In genomic region chr10:79851653-79852052, GRCm38 (mm10) we compare ENCODE assay signal across 10 mouse cellular contexts. TPM values are rescaled to one million over a fixed set of nuclear protein-coding genes. Genes with fewer than 3 reads are reported as not detected.
DNase-seq lines count a peak whose midpoint lies in the region; ATAC-seq and TF ChIP-seq lines count a peak whose summit lies in the region.
"Had no signal": no experiment of that assay in that cellular context is flagged by ENCODE, and none has a peak within 500 bp of the region (broad histone marks: within the 10 kb centered on the region; RNA-seq: fewer than 3 reads in every experiment).

No protein-coding gene starts in this region.

- H3K27me3 ChIP-seq in megakaryocyte, embryonic 14.5 days (replicated peaks): no peaks in the 10 kb centered on the region
- no peaks in the 10 kb centered on the region for H3K27me3 ChIP-seq in forebrain, embryonic 12.5 days
- H3K27me3 ChIP-seq in limb, embryonic 13.5 days: no peaks in the 10 kb centered on the region

- H3K4me3 ChIP-seq in megakaryocyte, embryonic 14.5 days (replicated peaks): peak overlapping the region; percentile 98
- H3K4me3 ChIP-seq in forebrain, embryonic 12.5 days (replicated peaks): no peak overlapping the region
- H3K4me3 ChIP-seq in limb, embryonic 13.5 days: peak overlapping the region; percentile 99; the same call in 1 of the 2 replicates
- no peak overlapping the region for H3K4me3 ChIP-seq in olfactory bulb, adult 2 months (ENCODE audit: insufficient read depth, low read depth, low read length)

- no peak for ATAC-seq in megakaryocyte, adult 5-6 weeks (ENCODE audit: poor library complexity, severe bottlenecking)
- no peak for ATAC-seq in forebrain, embryonic 12.5 days (ENCODE audit: low FRiP score)
- ATAC-seq in limb, embryonic 13.5 days (ENCODE audit: low FRiP score, low read depth): no peak

- peaks cover 10% of the 10 kb centered on the region for H3K36me3 ChIP-seq in megakaryocyte, embryonic 14.5 days (replicated peaks; ENCODE audit: low read length)
- H3K36me3 ChIP-seq in forebrain, embryonic 12.5 days (replicated peaks): peaks cover 5% of the 10 kb centered on the region
- H3K36me3 ChIP-seq in limb, embryonic 13.5 days: peaks cover 9% of the 10 kb centered on the region

- TF ChIP-seq CTCF in olfactory bulb, adult 2 months (IDR thresholded peaks at IDR 0.05; ENCODE audit: insufficient read depth, low read depth, low read length): no peak

- peak overlapping the region; percentile 100 for H3K27ac ChIP-seq in forebrain, embryonic 12.5 days
- H3K27ac ChIP-seq in limb, embryonic 13.5 days: peak overlapping the region; percentile 100
- peak overlapping the region; percentile 87 for H3K27ac ChIP-seq in olfactory bulb, adult 2 months (ENCODE audit: insufficient read depth, low read depth, low read length)

- no peak for TF ChIP-seq POLR2A in olfactory bulb, adult 2 months (IDR thresholded peaks at IDR 0.05; ENCODE audit: insufficient read depth, low read depth, low read length)

- H3K4me2 ChIP-seq in forebrain, embryonic 12.5 days: peak overlapping the region; percentile 91
- peak overlapping the region; percentile 79 for H3K4me2 ChIP-seq in limb, embryonic 13.5 days (replicated peaks)

- peaks cover 56% of the 10 kb centered on the region for H3K4me1 ChIP-seq in megakaryocyte, embryonic 14.5 days
- peaks cover 39% of the 10 kb centered on the region for H3K4me1 ChIP-seq in forebrain, embryonic 12.5 days
- H3K4me1 ChIP-seq in limb, embryonic 13.5 days: peaks cover 35% of the 10 kb centered on the region
- peaks cover 31% of the 10 kb centered on the region for H3K4me1 ChIP-seq in olfactory bulb, adult 2 months (ENCODE audit: control insufficient read depth, insufficient read depth, low read length)

- no peaks in the 10 kb centered on the region for H3K9me3 ChIP-seq in megakaryocyte, embryonic 14.5 days
- H3K9me3 ChIP-seq in forebrain, embryonic 12.5 days: no peaks in the 10 kb centered on the region
- H3K9me3 ChIP-seq in limb, embryonic 13.5 days: no peaks in the 10 kb centered on the region

- no peak for DNase-seq in thymus, postnatal 36 days
- DNase-seq in layer of hippocampus, postnatal 36 days: no peak
- DNase-seq in lung, postnatal 14 days: no peak

- 85% methylated on average over 3 of the region's 3 CpGs for WGBS in forebrain, embryonic 12.5 days
- WGBS in limb, embryonic 13.5 days: 64% methylated on average over 3 of the region's 3 CpGs
- 71% methylated on average over 3 of the region's 3 CpGs for WGBS in olfactory bulb, adult 2 months

- peak overlapping the region; percentile 90; the same call in 1 of the 2 replicates for H3K9ac ChIP-seq in forebrain, embryonic 12.5 days
- H3K9ac ChIP-seq in limb, embryonic 13.5 days: peak overlapping the region; percentile 80; the same call in 1 of the 2 replicates

RNA-seq across cellular contexts. Expression of gene Ptbp1, which starts 2.6 kb away (rescaled TPM):
- 849 and 1,831 TPM in 2 replicates for polyA plus RNA-seq in megakaryocyte, embryonic 14.5 days (2012; ENCODE audit: insufficient read depth, low replicate concordance)
- total RNA-seq in megakaryocyte, adult 5-6 weeks (2015): 138 and 144 TPM in 2 replicates
- total RNA-seq in megakaryocyte, adult 5-6 weeks (2017): 97.9 and 133 TPM in 2 replicates
- 223 TPM in 2 replicates for polyA plus RNA-seq in forebrain, embryonic 12.5 days (2016; fragmentation: Nextera tagmentation; extraction: Ambion mirVana)
- 347 and 366 TPM in 2 replicates for polyA plus RNA-seq in limb, embryonic 13.5 days (2015; fragmentation: Nextera tagmentation; extraction: Ambion mirVana)
- 555 TPM in 1 of 2 replicates, not detected in the other for polyA plus RNA-seq in olfactory bulb, adult 2 months (2012; ENCODE audit: insufficient read depth, insufficient read length, low replicate concordance, missing spikeins)
- total RNA-seq in layer of hippocampus, postnatal 36 days (2021): 10 to 100 TPM; 43.1 to 52.6 TPM

RNA-seq across cellular contexts. Expression of gene Prtn3, which starts 22.6 kb away (rescaled TPM):
- polyA plus RNA-seq in megakaryocyte, embryonic 14.5 days (2012; ENCODE audit: insufficient read depth, low replicate concordance): 96.7 and 434 TPM in 2 replicates
- total RNA-seq in megakaryocyte, adult 5-6 weeks (2015): 322 and 372 TPM in 2 replicates
- total RNA-seq in megakaryocyte, adult 5-6 weeks (2017): 92.6 and 97.3 TPM in 2 replicates
- 14.8 and 16.2 TPM in 2 replicates for polyA plus RNA-seq in forebrain, embryonic 12.5 days (2016; fragmentation: Nextera tagmentation; extraction: Ambion mirVana)
- polyA plus RNA-seq in limb, embryonic 13.5 days (2015; fragmentation: Nextera tagmentation; extraction: Ambion mirVana): 11.1 and 11.3 TPM in 2 replicates
- not detected in 2 replicates for polyA plus RNA-seq in olfactory bulb, adult 2 months (2012; ENCODE audit: insufficient read depth, insufficient read length, low replicate concordance, missing spikeins)
- 1 to 10 TPM in 1 of 2 experiments, not detected in 1; 1.0 TPM for total RNA-seq in layer of hippocampus, postnatal 36 days (2021)
- total RNA-seq: heart, adult 18-20 months had no signal

RNA-seq across cellular contexts. Expression of gene Plppr3, which starts 22.8 kb away (rescaled TPM):
- polyA plus RNA-seq in megakaryocyte, embryonic 14.5 days (2012; ENCODE audit: insufficient read depth, low replicate concordance): 0.80 and 16.9 TPM in 2 replicates
- total RNA-seq in megakaryocyte, adult 5-6 weeks (2015): 6.2 and 10.6 TPM in 2 replicates
- 13.2 and 17.6 TPM in 2 replicates for total RNA-seq in megakaryocyte, adult 5-6 weeks (2017)
- 223 and 250 TPM in 2 replicates for polyA plus RNA-seq in forebrain, embryonic 12.5 days (2016; fragmentation: Nextera tagmentation; extraction: Ambion mirVana)
- 138 and 142 TPM in 2 replicates for polyA plus RNA-seq in limb, embryonic 13.5 days (2015; fragmentation: Nextera tagmentation; extraction: Ambion mirVana)
- not detected in 2 replicates for polyA plus RNA-seq in olfactory bulb, adult 2 months (2012; ENCODE audit: insufficient read depth, insufficient read length, low replicate concordance, missing spikeins)
- 10 to 100 TPM; 28.4 to 28.7 TPM for total RNA-seq in layer of hippocampus, postnatal 36 days (2021)

RNA-seq across cellular contexts. Expression of gene Misp, which starts 30.9 kb away (rescaled TPM):
- polyA plus RNA-seq in megakaryocyte, embryonic 14.5 days (2012; ENCODE audit: insufficient read depth, low replicate concordance): 1.5 and 2.5 TPM in 2 replicates
- total RNA-seq in megakaryocyte, adult 5-6 weeks (2015): not detected in 2 replicates
- total RNA-seq in megakaryocyte, adult 5-6 weeks (2017): not detected in 2 replicates
- polyA plus RNA-seq in forebrain, embryonic 12.5 days (2016; fragmentation: Nextera tagmentation; extraction: Ambion mirVana): 0.81 and 1.1 TPM in 2 replicates
- 0.90 and 1.4 TPM in 2 replicates for polyA plus RNA-seq in limb, embryonic 13.5 days (2015; fragmentation: Nextera tagmentation; extraction: Ambion mirVana)
- not detected in 2 replicates for polyA plus RNA-seq in olfactory bulb, adult 2 months (2012; ENCODE audit: insufficient read depth, insufficient read length, low replicate concordance, missing spikeins)
- 1 to 10 TPM in 1 of 2 experiments, under 1 TPM in 1; 0.82 to 1.4 TPM for total RNA-seq in layer of hippocampus, postnatal 36 days (2021)

RNA-seq across cellular contexts. Expression of gene Elane, which starts 34.4 kb away (rescaled TPM):
- 5.6 and 23.2 TPM in 2 replicates for polyA plus RNA-seq in megakaryocyte, embryonic 14.5 days (2012; ENCODE audit: insufficient read depth, low replicate concordance)
- total RNA-seq in megakaryocyte, adult 5-6 weeks (2015): 348 and 366 TPM in 2 replicates
- 161 and 164 TPM in 2 replicates for total RNA-seq in megakaryocyte, adult 5-6 weeks (2017)
- polyA plus RNA-seq in forebrain, embryonic 12.5 days (2016; fragmentation: Nextera tagmentation; extraction: Ambion mirVana): not detected in 2 replicates
- polyA plus RNA-seq in limb, embryonic 13.5 days (2015; fragmentation: Nextera tagmentation; extraction: Ambion mirVana): 0.29 and 0.86 TPM in 2 replicates
- polyA plus RNA-seq in olfactory bulb, adult 2 months (2012; ENCODE audit: insufficient read depth, insufficient read length, low replicate concordance, missing spikeins): not detected in 2 replicates
- total RNA-seq in layer of hippocampus, postnatal 36 days (2021): not detected
- total RNA-seq: adrenal gland, adult 8-10 months; heart, adult 18-20 months had no signal

Comparison
In these comparisons a context has a peak if more than half of its experiments do, and no peak if none do; other contexts are left out.
1. H3K4me3 ChIP-seq: peak in megakaryocyte, embryonic 14.5 days (single experiment) and limb, embryonic 13.5 days (single experiment); none in forebrain, embryonic 12.5 days (single experiment) and olfactory bulb, adult 2 months (single experiment).
2. Peak in every context shown above with its lines, with median percentiles within 50 percentile points of each other: H3K27ac ChIP-seq.